Mouse (Mus musculus): ENCODE measurements around the gene Mrpl2.

- TF ChIP-seq FLI1 (IDR thresholded peaks at IDR 0.05; ENCODE audit: low read length): no peak
- TF ChIP-seq GATA1 (IDR thresholded peaks at IDR 0.05; ENCODE audit: borderline replicate concordance, low read length): no peak
These were observed 35.6 kb downstream of the Mrpl2 start for GRCm38 (mm10) chr17:46681466-46682118.
